Mouse (Mus musculus) limb, embryonic 12.5 days (tissue): ENCODE data around the gene Spin1. TPM values are rescaled to one million over a fixed set of nuclear protein-coding genes. Genes with fewer than 3 reads are reported as not detected.
"Not testable (repeated sequence)": the region's sequence is repeated elsewhere in the genome, so short reads cannot be mapped to it uniquely, and the experiment has no call there.

ENCODE experiments used
- ATAC-seq: fragments of 200-750 bp; cut with Nextera tagmentation; 2 replicates; pipeline ENCODE4 v1.8.0; 2017; ENCODE audit warnings: low read depth, moderate TSS enrichment; ENCODE audit not compliant: insufficient number of reproducible peaks, insufficient read depth, low FRiP score, low TSS enrichment
- H3K27ac ChIP-seq: fragments of 300-500 bp; sonication (generic); 2 replicates; pipeline ENCODE4 v1.5.1; 2016; ENCODE audit warnings: mild to moderate bottlenecking, moderate library complexity
- H3K27me3 ChIP-seq: fragments of 300-500 bp; sonication (generic); 2 replicates; pipeline ENCODE4 v1.6.1; 2016; ENCODE audit warnings: mild to moderate bottlenecking, moderate library complexity
- H3K36me3 ChIP-seq: fragments of 300-500 bp; sonication (generic); 2 replicates; pipeline ENCODE4 v1.6.1; 2016; ENCODE audit warnings: mild to moderate bottlenecking, moderate library complexity
- H3K4me1 ChIP-seq: fragments of 300-500 bp; sonication (generic); replicated peaks from 2 replicates; pipeline ENCODE4 v1.6.1; 2016
- H3K4me2 ChIP-seq: fragments of 300-500 bp; sonication (generic); 2 replicates; pipeline ENCODE4 v1.6.1; 2016; ENCODE audit warnings: mild to moderate bottlenecking, moderate library complexity
- H3K4me3 ChIP-seq: fragments of 300-500 bp; sonication (generic); replicated peaks from 2 replicates; pipeline ENCODE4 v1.5.1; 2016; ENCODE audit warnings: mild to moderate bottlenecking
- H3K9ac ChIP-seq: fragments of 300-500 bp; sonication (generic); replicated peaks from 2 replicates; pipeline ENCODE4 v1.6.1; 2016; ENCODE audit warnings: mild to moderate bottlenecking, moderate library complexity
- H3K9me3 ChIP-seq: fragments of 300-500 bp; sonication (generic); 2 replicates; pipeline ENCODE4 v1.6.1; 2016; ENCODE audit warnings: mild to moderate bottlenecking, moderate library complexity
- WGBS: fragments of 180-500 bp; shearing (Covaris S2); methylation state at CpG from one replicate; pipeline ENCODE4 v1.1.7; 2016; 5-methylcytosine and 5-hydroxymethylcytosine counted together
- polyA plus RNA-seq: library from polyadenylated mRNA; unstranded; fragments of >200 nt; fragmentation: Nextera tagmentation; extraction: Ambion mirVana; gene quantifications from 2 replicates; pipeline ENCODE4 v1.2.1, GENCODE M21; 2016

Spin1 gene
- polyA plus RNA-seq, 1 experiment from 2014 or later = 142 TPM

- peaks cover 12% of the 10 kb centered on the region for H3K4me1 ChIP-seq
- H3K9me3 ChIP-seq = peaks cover 28% of the 10 kb centered on the region
- ATAC-seq, H3K4me3 ChIP-seq, H3K9ac ChIP-seq, H3K27ac ChIP-seq, H3K4me2 ChIP-seq, H3K27me3 ChIP-seq: not testable (repeated sequence)
- H3K36me3 ChIP-seq = peaks cover 50% of the 10 kb centered on the region
- 48% methylated on average over 4 of the region's 4 CpGs for WGBS
Measured at GRCm38 (mm10) chr13:51114398-51114797, 13.7 kb downstream of the Spin1 start.

- Histone ChIP-seq H3K36me3 (peaks cover 38% of the 10 kb centered on the region), H3K4me1 (peaks cover 24% of the 10 kb centered on the region), H3K27me3 (no peaks in the 10 kb centered on the region), H3K9ac (no peak overlapping the region), H3K4me3 (no peak overlapping the region), H3K4me2 (no peak overlapping the region), H3K27ac (no peak overlapping the region), H3K9me3 (peaks cover 22% of the 10 kb centered on the region)
- 88% methylated on average over 3 of the region's 3 CpGs for WGBS
- no peak for ATAC-seq
Measured at GRCm38 (mm10) chr13:51115762-51116161, 15.1 kb downstream of the Spin1 start.

GRCm38 (mm10) chr13:51120734-51121133 lies 20.1 kb downstream of the Spin1 start:
- ATAC-seq = no peak
- WGBS = 58% methylated on average over 4 of the region's 4 CpGs
- H3K9me3 ChIP-seq = no peaks in the 10 kb centered on the region
- H3K4me3 ChIP-seq = no peak overlapping the region
- H3K27ac ChIP-seq = no peak overlapping the region
- H3K4me2 ChIP-seq = no peak overlapping the region
- no peak overlapping the region for H3K9ac ChIP-seq
- H3K4me1 ChIP-seq = peaks cover 58% of the 10 kb centered on the region
- H3K36me3 ChIP-seq = peaks cover 28% of the 10 kb centered on the region
- H3K27me3 ChIP-seq = no peaks in the 10 kb centered on the region

- Histone ChIP-seq H3K4me1 (peaks cover 62% of the 10 kb centered on the region), H3K9me3 (no peaks in the 10 kb centered on the region), H3K27me3 (no peaks in the 10 kb centered on the region), H3K4me2 (no peak overlapping the region), H3K4me3 (no peak overlapping the region), H3K36me3 (peaks cover 36% of the 10 kb centered on the region), H3K9ac (no peak overlapping the region), H3K27ac (peak overlapping the region; percentile 41; the same call in 1 of the 2 replicates)
- whole genome bisulfite sequencing = 53% methylated on average over 1 of the region's 1 CpGs
- ATAC-seq = no peak
Measured at GRCm38 (mm10) chr13:51121966-51122365, 21.3 kb downstream of the Spin1 start.

- no peaks in the 10 kb centered on the region for H3K9me3 ChIP-seq
- no peak for ATAC-seq
- peaks cover 41% of the 10 kb centered on the region for H3K36me3 ChIP-seq
- no peak overlapping the region for H3K27ac ChIP-seq
- no peak overlapping the region for H3K4me2 ChIP-seq
- WGBS = 74% methylated on average over 8 of the region's 8 CpGs
- peaks cover 62% of the 10 kb centered on the region for H3K4me1 ChIP-seq
- no peaks in the 10 kb centered on the region for H3K27me3 ChIP-seq
- H3K4me3 ChIP-seq = no peak overlapping the region
- H3K9ac ChIP-seq = no peak overlapping the region
Measured at GRCm38 (mm10) chr13:51122771-51123170, 22.1 kb downstream of the Spin1 start.

GRCm38 (mm10) chr13:51125357-51125756 lies 24.7 kb downstream of the Spin1 start:
- H3K4me2 ChIP-seq = no peak overlapping the region
- no peak for ATAC-seq
- H3K27me3 ChIP-seq = no peaks in the 10 kb centered on the region
- peaks cover 65% of the 10 kb centered on the region for H3K36me3 ChIP-seq
- no peaks in the 10 kb centered on the region for H3K9me3 ChIP-seq
- no peak overlapping the region for H3K27ac ChIP-seq
- no peak overlapping the region for H3K9ac ChIP-seq
- H3K4me3 ChIP-seq = no peak overlapping the region
- 80% methylated on average over 8 of the region's 8 CpGs for WGBS
- peaks cover 41% of the 10 kb centered on the region for H3K4me1 ChIP-seq

- no peaks in the 10 kb centered on the region for H3K9me3 ChIP-seq
- no peak for ATAC-seq
- H3K4me2 ChIP-seq = no peak overlapping the region
- no peak overlapping the region for H3K27ac ChIP-seq
- peaks cover 17% of the 10 kb centered on the region for H3K4me1 ChIP-seq
- H3K9ac ChIP-seq = no peak overlapping the region
- H3K36me3 ChIP-seq = peaks cover 85% of the 10 kb centered on the region
- no peak overlapping the region for H3K4me3 ChIP-seq
- 89% methylated on average over 2 of the region's 2 CpGs for WGBS
- no peaks in the 10 kb centered on the region for H3K27me3 ChIP-seq
Measured at GRCm38 (mm10) chr13:51127906-51128305, 27.2 kb downstream of the Spin1 start.

GRCm38 (mm10) chr13:51128417-51128816 lies 27.7 kb downstream of the Spin1 start:
- Histone ChIP-seq H3K36me3 (peaks cover 84% of the 10 kb centered on the region), H3K27me3 (no peaks in the 10 kb centered on the region), H3K9me3 (no peaks in the 10 kb centered on the region), H3K4me1 (peaks cover 11% of the 10 kb centered on the region; the same call in 1 of the 2 replicates), H3K9ac (no peak overlapping the region), H3K4me3 (no peak overlapping the region), H3K4me2 (no peak overlapping the region), H3K27ac (no peak overlapping the region)
- no peak for ATAC-seq
- 92% methylated on average over 7 of the region's 7 CpGs for WGBS

- H3K27ac ChIP-seq = no peak overlapping the region
- peaks cover 4% of the 10 kb centered on the region; the same call in 1 of the 2 replicates for H3K4me1 ChIP-seq
- no peak overlapping the region for H3K4me3 ChIP-seq
- H3K36me3 ChIP-seq = peaks cover 84% of the 10 kb centered on the region
- no peaks in the 10 kb centered on the region for H3K9me3 ChIP-seq
- WGBS = 89% methylated on average over 10 of the region's 10 CpGs
- no peak for ATAC-seq
- no peak overlapping the region for H3K4me2 ChIP-seq
- no peaks in the 10 kb centered on the region for H3K27me3 ChIP-seq
- H3K9ac ChIP-seq = no peak overlapping the region
Measured at GRCm38 (mm10) chr13:51131179-51131578, 30.5 kb downstream of the Spin1 start.

GRCm38 (mm10) chr13:51136315-51136714 lies 35.6 kb downstream of the Spin1 start:
- Histone ChIP-seq H3K27ac (no peak overlapping the region), H3K4me3 (no peak overlapping the region), H3K36me3 (peaks cover 77% of the 10 kb centered on the region), H3K27me3 (no peaks in the 10 kb centered on the region), H3K9ac (no peak overlapping the region), H3K9me3 (no peaks in the 10 kb centered on the region), H3K4me2 (no peak overlapping the region), H3K4me1 (peaks cover 15% of the 10 kb centered on the region)
- ATAC-seq = no peak
- 85% methylated on average over 4 of the region's 4 CpGs for WGBS

GRCm38 (mm10) chr13:51136996-51137701 lies 36.5 kb downstream of the Spin1 start:
- H3K4me2 ChIP-seq = no peak overlapping the region
- peaks cover 15% of the 10 kb centered on the region for H3K4me1 ChIP-seq
- H3K4me3 ChIP-seq = no peak overlapping the region
- 57% methylated on average over 2 of the region's 2 CpGs for WGBS
- H3K36me3 ChIP-seq = peaks cover 77% of the 10 kb centered on the region
- ATAC-seq = no peak
- no peaks in the 10 kb centered on the region for H3K27me3 ChIP-seq
- no peak overlapping the region for H3K9ac ChIP-seq
- peak overlapping the region; percentile 24 for H3K27ac ChIP-seq
- no peaks in the 10 kb centered on the region for H3K9me3 ChIP-seq

- no peak overlapping the region for H3K9ac ChIP-seq
- peaks cover 76% of the 10 kb centered on the region for H3K36me3 ChIP-seq
- H3K4me1 ChIP-seq = peaks cover 15% of the 10 kb centered on the region
- H3K4me3 ChIP-seq = no peak overlapping the region
- no peaks in the 10 kb centered on the region for H3K9me3 ChIP-seq
- H3K27me3 ChIP-seq = no peaks in the 10 kb centered on the region
- 0 out of 2 replicates have a peak, but pooled peaks have one; percentile 56 for ATAC-seq
- H3K27ac ChIP-seq = peak overlapping the region; percentile 24
- H3K4me2 ChIP-seq = no peak overlapping the region
Measured at GRCm38 (mm10) chr13:51137702-51138031, 37.0 kb downstream of the Spin1 start.
